11 mouse cellular contexts compared by ENCODE assay signal in the genomic region with DNA sequence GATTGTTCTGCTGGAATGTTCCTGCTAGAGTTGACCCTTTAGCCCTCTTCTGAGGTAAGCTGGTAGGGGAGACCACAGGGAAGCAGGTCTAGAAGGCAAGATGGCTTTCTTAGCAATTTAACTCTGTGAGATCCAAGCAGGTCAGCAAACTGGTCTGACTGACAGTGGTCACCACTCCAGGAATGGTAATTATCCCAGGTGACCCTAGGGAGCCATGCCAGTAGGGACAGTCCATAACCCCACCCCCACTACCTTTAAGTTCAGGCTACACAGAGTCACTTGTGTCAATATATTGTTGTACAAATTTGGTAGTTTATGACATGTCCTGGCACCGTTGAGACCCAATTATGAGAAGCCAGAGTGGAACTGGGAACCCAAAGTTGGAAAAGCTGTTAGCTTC. TPM values are rescaled to one million over a fixed set of nuclear protein-coding genes. Genes with fewer than 3 reads are reported as not detected.
DNase-seq lines count a peak whose midpoint lies in the region; ATAC-seq and TF ChIP-seq lines count a peak whose summit lies in the region.
"Had no signal": no experiment of that assay in that cellular context is flagged by ENCODE, and none has a peak within 500 bp of the region (broad histone marks: within the 10 kb centered on the region; RNA-seq: fewer than 3 reads in every experiment).

No protein-coding gene starts in this region.

- no peak for ATAC-seq in liver, embryonic 11.5 days (replicated peaks; ENCODE audit: low FRiP score)
- no peak for ATAC-seq in limb, embryonic 14.5 days (ENCODE audit: low FRiP score, low read depth)

- peaks cover 19% of the 10 kb centered on the region for H3K27me3 ChIP-seq in liver, embryonic 11.5 days (replicated peaks; ENCODE audit: control insufficient read depth, insufficient read depth, low read length)
- no peaks in the 10 kb centered on the region for H3K27me3 ChIP-seq in limb, embryonic 14.5 days (ENCODE audit: control insufficient read depth, insufficient read depth, low read length)

- peaks cover 23% of the 10 kb centered on the region; the same call in 1 of the 2 replicates for H3K4me1 ChIP-seq in liver, embryonic 11.5 days (replicated peaks; ENCODE audit: control insufficient read depth, insufficient read depth, low read length)
- peaks cover 50% of the 10 kb centered on the region for H3K4me1 ChIP-seq in limb, embryonic 14.5 days (ENCODE audit: control insufficient read depth, insufficient read depth, low read length)

- no peak overlapping the region for H3K9ac ChIP-seq in liver, embryonic 11.5 days (ENCODE audit: low read depth, low read length)
- H3K9ac ChIP-seq in limb, embryonic 14.5 days (ENCODE audit: low read depth, low read length, severe bottlenecking), result no peak overlapping the region

- WGBS in liver, embryonic 11.5 days, result 76% methylated on average over 1 of the region's 1 CpGs
- 12% methylated on average over 1 of the region's 1 CpGs for WGBS in limb, embryonic 14.5 days

- no peaks in the 10 kb centered on the region for H3K9me3 ChIP-seq in liver, embryonic 11.5 days (ENCODE audit: control insufficient read depth, low read length)
- no peaks in the 10 kb centered on the region for H3K9me3 ChIP-seq in limb, embryonic 14.5 days (ENCODE audit: control insufficient read depth, low read length)

- no peak overlapping the region for H3K4me3 ChIP-seq in liver, embryonic 11.5 days (ENCODE audit: low read depth, low read length)
- no peak overlapping the region for H3K4me3 ChIP-seq in limb, embryonic 14.5 days (replicated peaks; ENCODE audit: low read length)

- peak overlapping the region; percentile 82; the same call in 1 of the 2 replicates for H3K4me2 ChIP-seq in liver, embryonic 11.5 days
- H3K4me2 ChIP-seq in limb, embryonic 14.5 days (replicated peaks; ENCODE audit: low read depth, low read length, severe bottlenecking), result peak overlapping the region; percentile 50

- TF ChIP-seq POLR2A in limb, embryonic 14.5 days (IDR thresholded peaks at IDR 0.05; ENCODE audit: borderline replicate concordance, extremely low read depth, insufficient read depth, insufficient read length), result no peak

- no peaks in the 10 kb centered on the region for H3K36me3 ChIP-seq in liver, embryonic 11.5 days (ENCODE audit: control insufficient read depth, insufficient read depth, low read length)
- H3K36me3 ChIP-seq in limb, embryonic 14.5 days (ENCODE audit: control insufficient read depth, insufficient read depth, low read length), result no peaks in the 10 kb centered on the region

- no peak overlapping the region for H3K27ac ChIP-seq in liver, embryonic 11.5 days (ENCODE audit: low read depth, low read length)
- H3K27ac ChIP-seq in limb, embryonic 14.5 days (replicated peaks; ENCODE audit: low read depth, low read length), result peak overlapping the region; percentile 77; the same call in 1 of the 2 replicates

- intact Hi-C loops in heart, postnatal 25 days (cut with DNase I), result no loop called here

- DNase-seq in heart, adult 11 months, result peak; percentile 91
- no peak for DNase-seq in heart, postnatal 25 days (ENCODE audit: low spot score)
- no peak for DNase-seq in liver, embryonic 11.5 days (ENCODE audit: low spot score)
- DNase-seq in liver, result no peak
- peak; percentile 67 for DNase-seq in adipocyte (ENCODE audit: low spot score)
- no peak for DNase-seq in limb, embryonic 14.5 days (ENCODE audit: low spot score)
- DNase-seq in urinary bladder, postnatal 4 days (ENCODE audit: low spot score in 2 of 2), result no peak
- DNase-seq in thymus, postnatal 4 days, result no peak
- DNase-seq: cerebellum, adult 11 months; kidney, adult 18-20 months; right cerebral cortex, postnatal 14 days had no signal

RNA-seq across cellular contexts. Expression of gene Med13l, which starts 47.5 kb away (rescaled TPM):
- 10 to 100 TPM; 29.9 to 30.8 TPM for total RNA-seq in heart, postnatal 25 days (2021)
- 11.3 and 13.7 TPM in 2 replicates for polyA plus RNA-seq in liver, embryonic 11.5 days (2014; fragmentation: Nextera tagmentation; extraction: Ambion mirVana)
- 17.8 and 23.0 TPM in 2 replicates for polyA plus RNA-seq in limb, embryonic 14.5 days (2012; rRNA removed)
- 19.8 and 22.8 TPM in 2 replicates for polyA plus RNA-seq in limb, embryonic 14.5 days (2014; fragmentation: Nextera tagmentation; extraction: Ambion mirVana)

Comparison
In these comparisons a context has a peak if more than half of its experiments do, and no peak if none do; other contexts are left out.
1. DNase-seq: peak in heart, adult 11 months (single experiment) and adipocyte (single experiment); none in heart, postnatal 25 days (single experiment), liver, embryonic 11.5 days (single experiment), liver (single experiment), limb, embryonic 14.5 days (single experiment), urinary bladder, postnatal 4 days (0 of 2) and thymus, postnatal 4 days (single experiment).